Comparison of ENCODE assay signal across 8 mouse cellular contexts in genomic region chr11:49248226-49248973, GRCm38 (mm10). TPM values are rescaled to one million over a fixed set of nuclear protein-coding genes. Genes with fewer than 3 reads are reported as not detected.
DNase-seq lines count a peak whose midpoint lies in the region; ATAC-seq and TF ChIP-seq lines count a peak whose summit lies in the region.
"Had no signal": no experiment of that assay in that cellular context is flagged by ENCODE, and none has a peak within 500 bp of the region (broad histone marks: within the 10 kb centered on the region; RNA-seq: fewer than 3 reads in every experiment).

No protein-coding gene starts in this region.

- 60% methylated on average over 6 of the region's 6 CpGs for WGBS in forebrain, embryonic 11.5 days

- peaks cover 17% of the 10 kb centered on the region for H3K4me1 ChIP-seq in cortical plate, adult 2 months (ENCODE audit: control insufficient read depth, insufficient read depth, low read length)
- peaks cover 13% of the 10 kb centered on the region for H3K4me1 ChIP-seq in forebrain, embryonic 11.5 days (replicated peaks; ENCODE audit: control insufficient read depth, insufficient read depth, low read length)

- H3K4me3 ChIP-seq in cortical plate, adult 2 months (ENCODE audit: insufficient read depth, low read length): no peak overlapping the region
- H3K4me3 ChIP-seq in forebrain, embryonic 11.5 days (ENCODE audit: low read depth, low read length): no peak overlapping the region

- H3K27ac ChIP-seq in cortical plate, adult 2 months (ENCODE audit: insufficient read depth, low read length): peak overlapping the region; percentile 60; the same call in 1 of the 2 replicates
- H3K27ac ChIP-seq in forebrain, embryonic 11.5 days (ENCODE audit: low read depth, low read length): no peak overlapping the region

- DNase-seq in spleen, adult 18-20 months: peak; percentile 40 to 46
- DNase-seq in spleen, postnatal 14 days (ENCODE audit: low spot score in 2 of 2): no peak
- DNase-seq in kidney, adult 11 months: peak; percentile 78
- peak; percentile 77 for DNase-seq in lung, postnatal 14 days
- no peak for DNase-seq in layer of hippocampus, postnatal 25 days (ENCODE audit: extremely low spot score in 1 of 2, low spot score in 1 of 2)
- no peak for DNase-seq in forebrain, embryonic 11.5 days (ENCODE audit: low spot score)

- H3K27me3 ChIP-seq in forebrain, embryonic 11.5 days (ENCODE audit: control insufficient read depth, insufficient read depth, low read length): no peaks in the 10 kb centered on the region

- no peak for TF ChIP-seq CTCF in cortical plate, adult 2 months (IDR thresholded peaks at IDR 0.05; ENCODE audit: extremely low read depth, insufficient read depth, low read length)

- H3K9me3 ChIP-seq in forebrain, embryonic 11.5 days (ENCODE audit: control insufficient read depth, low read length): no peaks in the 10 kb centered on the region

- H3K9ac ChIP-seq in forebrain, embryonic 11.5 days (ENCODE audit: low read length): no peak overlapping the region

- H3K36me3 ChIP-seq in forebrain, embryonic 11.5 days (ENCODE audit: control insufficient read depth, insufficient read depth, low read length): no peaks in the 10 kb centered on the region

- no peak for ATAC-seq in forebrain, embryonic 11.5 days (replicated peaks; ENCODE audit: low FRiP score)

- no peak for TF ChIP-seq POLR2A in cortical plate, adult 2 months (IDR thresholded peaks at IDR 0.05; ENCODE audit: extremely low read depth, insufficient read depth, low read length)

- no peak overlapping the region for H3K4me2 ChIP-seq in forebrain, embryonic 11.5 days (ENCODE audit: low read depth, low read length, severe bottlenecking)

RNA-seq across cellular contexts. Expression of gene Mgat1, which starts 4.4 kb away (rescaled TPM):
- polyA plus RNA-seq in cortical plate, adult 2 months (2012; rRNA removed): 68.1 and 73.7 TPM in 2 replicates
- 10 to 100 TPM; 54.4 to 57.0 TPM for total RNA-seq in layer of hippocampus, postnatal 25 days (2021)
- polyA plus RNA-seq in forebrain, embryonic 11.5 days (2014; fragmentation: Nextera tagmentation; extraction: Ambion mirVana): 34.6 and 37.2 TPM in 2 replicates

RNA-seq across cellular contexts. Expression of gene Olfr1393, which starts 29.7 kb away (rescaled TPM):
- 0.15 and 0.73 TPM in 2 replicates for polyA plus RNA-seq in cortical plate, adult 2 months (2012; rRNA removed)
- not detected for total RNA-seq in layer of hippocampus, postnatal 25 days (2021)
- not detected in 2 replicates for polyA plus RNA-seq in forebrain, embryonic 11.5 days (2014; fragmentation: Nextera tagmentation; extraction: Ambion mirVana)

RNA-seq across cellular contexts. Expression of gene Olfr1392, which starts 36.7 kb away (rescaled TPM):
- 0.04 and 0.17 TPM in 2 replicates for polyA plus RNA-seq in cortical plate, adult 2 months (2012; rRNA removed)
- not detected for total RNA-seq in layer of hippocampus, postnatal 25 days (2021)
- not detected in 2 replicates for polyA plus RNA-seq in forebrain, embryonic 11.5 days (2014; fragmentation: Nextera tagmentation; extraction: Ambion mirVana)

RNA-seq across cellular contexts. Expression of gene Zfp62, which starts 45.3 kb away (rescaled TPM):
- polyA plus RNA-seq in cortical plate, adult 2 months (2012; rRNA removed): 22.1 and 25.0 TPM in 2 replicates
- total RNA-seq in layer of hippocampus, postnatal 25 days (2021): 10 to 100 TPM; 37.9 to 39.3 TPM
- polyA plus RNA-seq in forebrain, embryonic 11.5 days (2014; fragmentation: Nextera tagmentation; extraction: Ambion mirVana): 58.4 and 59.6 TPM in 2 replicates

RNA-seq across cellular contexts. Expression of gene Olfr10, which starts 56.1 kb away (rescaled TPM):
- polyA plus RNA-seq in cortical plate, adult 2 months (2012; rRNA removed): not detected in 2 replicates
- not detected for total RNA-seq in layer of hippocampus, postnatal 25 days (2021)
- not detected in 2 replicates for polyA plus RNA-seq in forebrain, embryonic 11.5 days (2014; fragmentation: Nextera tagmentation; extraction: Ambion mirVana)
- polyA plus RNA-seq: limb, embryonic 14.5 days had no signal

Comparison
In these comparisons a context has a peak if more than half of its experiments do, and no peak if none do; other contexts are left out.
1. DNase-seq: peak in spleen, adult 18-20 months (2 of 2), kidney, adult 11 months (single experiment) and lung, postnatal 14 days (single experiment); none in spleen, postnatal 14 days (0 of 2), layer of hippocampus, postnatal 25 days (0 of 2) and forebrain, embryonic 11.5 days (single experiment).